Mouse (Mus musculus): ENCODE results near the gene Hap1.

Gene Hap1

DNA sequence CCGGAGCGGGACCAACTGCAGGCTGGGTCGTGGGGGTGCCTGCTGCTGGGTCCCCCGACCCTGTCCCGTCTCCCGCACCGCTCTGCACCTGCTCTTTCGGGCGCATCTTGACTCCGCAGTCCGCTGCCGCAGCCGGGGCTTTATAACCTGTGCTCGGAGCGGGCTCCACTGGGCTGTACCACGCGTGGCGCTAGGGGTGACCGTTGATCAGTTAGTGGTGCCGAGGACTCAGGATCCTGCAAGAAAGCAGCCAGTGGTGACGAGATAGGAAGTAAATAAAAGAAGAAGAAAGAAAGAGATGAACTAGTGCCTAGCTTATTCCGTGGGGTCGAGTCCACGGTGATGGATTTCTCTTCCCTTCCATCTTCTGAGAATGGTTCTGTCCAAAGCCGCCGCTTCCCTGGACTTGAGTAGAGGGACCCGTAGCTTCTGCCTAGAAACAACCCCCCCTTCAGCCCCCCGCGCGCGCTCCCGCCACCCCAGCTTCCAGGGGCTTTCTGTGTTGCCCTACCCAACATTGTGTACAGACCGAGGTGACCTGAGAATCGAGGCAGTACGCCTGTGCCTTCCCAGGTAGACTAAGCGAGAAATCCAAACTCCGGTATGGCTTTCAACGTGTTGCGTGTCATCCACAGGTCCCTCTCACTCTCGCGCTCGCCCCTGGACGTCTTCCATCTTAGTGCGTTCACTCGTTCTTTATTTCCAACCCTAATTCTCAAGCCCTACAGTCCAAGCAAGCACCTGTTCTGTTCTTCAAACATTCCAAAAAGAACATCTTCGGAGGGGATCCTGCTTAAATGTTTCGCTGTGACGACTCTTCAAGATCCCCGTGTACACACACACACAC is at the start of gene Hap1:
Gene Hap1, minus strand, starts transcription at position 157 of the 847 bp plus-strand sequence.
- no peak for DNase-seq (ENCODE audit: low spot score)

DNA sequence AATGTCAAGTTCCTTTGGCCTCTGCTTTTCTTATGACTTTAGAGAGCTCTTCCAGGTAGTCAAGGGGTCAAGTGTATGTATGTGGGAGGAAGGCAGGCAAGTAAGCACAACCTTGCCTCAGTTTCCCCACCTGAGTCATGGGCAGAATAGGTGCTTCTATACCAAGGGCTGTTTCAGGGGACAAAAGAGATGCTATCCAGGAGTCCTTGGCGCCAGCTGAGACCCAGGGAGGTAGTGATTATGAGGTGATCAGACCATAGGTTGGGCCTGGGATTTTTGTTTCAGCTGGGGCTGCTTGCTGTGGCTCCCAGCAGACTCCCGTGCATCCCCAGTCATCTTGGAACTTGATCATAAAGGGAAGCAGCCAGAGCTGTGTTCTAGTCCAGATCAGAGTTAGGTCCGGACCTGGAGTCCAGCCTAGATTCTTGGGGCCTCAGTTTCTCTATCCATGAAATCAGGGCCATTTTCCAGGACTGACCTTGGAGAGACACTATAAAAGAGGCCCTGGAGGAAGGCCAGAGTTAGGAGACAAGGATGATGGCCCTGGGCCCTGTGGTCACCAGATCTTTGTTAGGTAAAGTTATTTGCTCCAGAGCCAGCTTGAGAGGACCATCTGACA is 48.6 kb upstream of the Hap1 start:
- DNase-seq (ENCODE audit: low spot score) = no peak

DNA sequence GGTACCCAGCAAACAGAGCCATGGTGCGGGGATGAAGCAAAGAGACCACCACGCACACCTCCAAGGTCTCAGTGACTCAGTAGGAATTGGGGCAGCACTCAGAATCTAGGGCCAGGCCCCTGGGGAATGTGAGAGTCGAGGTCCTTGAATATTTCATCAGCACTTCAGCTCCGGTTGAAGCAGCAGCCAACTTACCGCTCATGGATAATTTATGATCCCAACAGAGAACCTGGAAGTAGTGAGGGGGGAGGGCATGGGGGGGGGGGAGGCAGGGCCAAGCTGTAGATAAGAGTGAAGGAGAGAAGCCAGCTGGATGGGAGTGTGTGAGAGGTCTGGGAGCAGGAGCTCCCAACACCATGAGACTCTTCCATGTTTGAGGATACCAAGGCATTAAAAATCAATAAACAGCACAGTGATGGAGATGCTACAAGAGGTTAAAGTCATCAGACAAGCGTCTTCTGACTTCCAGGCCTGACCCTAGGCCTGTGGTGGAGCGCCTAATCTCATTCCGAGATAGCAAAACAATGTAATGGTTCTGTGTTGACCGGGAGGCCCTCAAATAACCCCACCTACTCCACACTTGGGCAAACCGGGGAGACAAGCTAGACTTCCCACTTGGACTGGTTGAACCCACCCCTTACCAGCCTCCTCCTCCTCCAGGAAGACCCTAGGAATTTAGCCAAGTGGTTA is 47.7 kb upstream of the Hap1 start:
- DNase-seq (ENCODE audit: low spot score) = no peak

DNA sequence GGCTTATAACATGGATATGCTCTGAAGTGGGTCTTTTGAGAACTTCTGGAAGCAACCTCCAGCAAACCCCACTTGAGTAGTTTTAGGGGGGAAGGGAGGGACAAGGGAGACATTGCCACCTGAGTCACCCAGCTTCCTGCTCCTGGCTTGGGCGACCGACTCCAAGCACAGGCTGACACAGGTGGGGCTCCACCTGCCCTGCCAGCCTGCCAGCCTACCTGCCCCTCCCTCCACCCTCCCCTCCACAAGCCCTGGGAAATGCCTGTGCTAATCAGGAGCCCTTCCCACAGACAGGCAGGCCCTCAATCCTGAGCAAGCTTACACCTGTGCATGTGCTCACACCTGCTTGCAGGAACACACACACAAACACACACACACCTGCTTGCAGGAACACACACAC is 46.8 kb upstream of the Hap1 start:
- no peak for DNase-seq (ENCODE audit: low spot score)

DNA sequence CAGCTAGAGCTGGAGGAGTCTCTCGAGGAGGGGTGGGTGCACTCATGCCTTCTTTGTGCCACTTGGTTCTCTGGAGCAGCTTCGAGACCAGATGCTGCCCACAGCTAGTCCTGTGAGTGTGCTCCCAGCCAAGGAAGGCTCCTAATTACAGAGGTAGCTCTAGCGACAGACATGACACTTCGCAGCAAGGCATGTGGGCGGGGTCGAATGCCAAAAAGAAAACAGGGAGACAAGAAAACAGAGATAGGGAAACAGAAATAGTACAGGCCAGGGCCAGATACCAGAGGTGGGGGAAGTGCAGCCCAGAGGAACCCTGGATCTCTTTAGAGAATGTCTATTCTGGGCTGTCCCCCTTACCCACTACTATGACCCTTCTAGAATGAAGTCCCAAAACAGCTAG is 46.3 kb upstream of the Hap1 start:
- DNase-seq (ENCODE audit: low spot score) = no peak

DNA sequence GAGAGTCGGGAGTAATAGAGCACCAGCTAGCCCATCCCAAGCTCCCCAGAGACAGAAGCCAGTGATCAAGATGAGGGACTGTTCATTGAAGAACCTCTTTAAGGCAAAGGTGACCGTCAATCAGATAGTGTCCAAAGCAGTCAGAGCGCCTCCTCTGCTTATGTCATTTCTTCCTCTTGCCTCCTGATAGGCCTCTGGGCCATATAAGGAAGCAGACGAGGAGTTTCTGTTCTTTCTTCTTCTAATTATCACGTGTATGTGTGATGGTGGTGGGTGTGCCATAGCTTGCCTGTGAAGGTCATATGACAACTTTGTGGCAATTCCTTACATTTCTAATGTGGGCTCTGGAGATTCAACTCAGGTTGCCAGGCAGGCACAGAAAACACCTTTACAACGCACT is 44.9 kb upstream of the Hap1 start:
- no peak for DNase-seq (ENCODE audit: low spot score)

DNA sequence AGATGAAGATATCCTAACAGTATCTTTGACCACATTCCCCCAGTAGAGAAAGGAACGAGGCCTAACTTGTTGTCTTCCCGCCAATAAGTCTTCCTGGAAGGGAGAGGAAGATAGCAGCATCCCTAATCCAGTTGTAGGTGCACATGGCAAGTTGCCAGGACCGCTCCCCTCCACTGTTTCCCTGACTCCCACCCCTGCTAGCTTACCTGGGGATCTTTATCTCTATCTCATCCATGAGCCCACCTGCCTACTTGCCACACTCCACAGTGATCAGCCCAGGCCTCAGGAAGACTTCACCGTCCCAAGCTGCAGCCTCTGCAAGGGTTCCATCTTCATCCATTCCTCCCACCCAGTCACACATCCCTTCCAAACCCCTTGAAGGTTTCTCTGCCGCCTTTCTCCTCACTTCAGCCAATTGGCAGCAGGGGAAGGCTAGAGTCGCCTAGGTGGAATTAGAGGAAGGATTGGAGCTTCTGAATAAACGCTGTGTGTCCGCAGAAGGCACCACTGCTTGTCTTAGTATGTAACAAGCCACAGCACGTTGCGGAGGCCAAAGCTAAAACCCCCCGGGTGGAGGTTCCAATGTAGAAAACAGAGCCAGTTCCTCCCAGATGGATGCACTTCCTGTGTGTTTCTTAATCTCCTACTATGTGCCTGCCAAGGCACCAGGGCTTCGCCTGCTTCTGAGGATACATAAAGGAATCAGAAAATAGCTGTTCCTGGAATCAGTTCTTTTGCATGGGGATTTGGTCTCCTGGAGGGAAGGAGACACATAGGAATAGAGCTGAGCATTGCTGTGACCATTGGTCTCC is 44.0 kb upstream of the Hap1 start:
- DNase-seq (ENCODE audit: low spot score) = no peak

DNA sequence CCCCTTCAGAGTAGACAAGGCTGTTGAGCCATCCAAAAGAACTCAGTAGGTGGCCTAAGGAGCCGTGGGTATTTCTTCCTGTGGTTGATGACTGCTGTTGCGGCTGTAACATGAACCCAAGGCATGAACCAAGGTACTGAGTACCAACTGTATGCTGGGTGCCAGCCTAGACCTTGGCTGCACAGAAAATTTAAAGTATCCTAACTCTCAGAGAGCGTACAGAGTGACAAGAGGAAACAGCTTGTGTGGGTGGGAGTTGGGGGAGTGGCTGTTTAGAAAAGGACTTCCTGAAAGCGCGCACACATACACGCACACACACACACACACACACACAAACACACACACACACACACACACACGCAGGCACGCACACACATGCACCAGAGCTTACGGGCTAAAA is 43.4 kb upstream of the Hap1 start:
- no peak for DNase-seq (ENCODE audit: low spot score)

DNA sequence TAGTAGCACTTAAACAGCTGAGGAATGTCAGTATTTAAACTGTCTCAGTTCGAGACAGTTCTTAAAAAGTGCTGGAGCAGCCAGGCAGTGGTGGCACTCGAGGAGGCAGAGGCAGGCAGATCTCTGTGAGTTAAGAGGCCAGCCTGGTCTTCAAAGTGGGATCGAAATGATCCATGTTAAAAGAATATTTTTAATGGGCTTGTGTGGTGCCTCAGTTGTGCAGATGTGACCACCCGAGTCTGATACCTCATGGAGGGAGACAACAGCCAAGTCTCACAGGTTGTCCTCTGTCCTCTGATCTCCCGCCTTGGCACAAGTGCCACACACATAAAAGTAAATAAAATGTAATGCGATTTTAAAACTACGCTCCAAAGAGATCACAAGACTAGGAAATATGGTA is 42.6 kb upstream of the Hap1 start:
- no peak for DNase-seq (ENCODE audit: low spot score)

DNA sequence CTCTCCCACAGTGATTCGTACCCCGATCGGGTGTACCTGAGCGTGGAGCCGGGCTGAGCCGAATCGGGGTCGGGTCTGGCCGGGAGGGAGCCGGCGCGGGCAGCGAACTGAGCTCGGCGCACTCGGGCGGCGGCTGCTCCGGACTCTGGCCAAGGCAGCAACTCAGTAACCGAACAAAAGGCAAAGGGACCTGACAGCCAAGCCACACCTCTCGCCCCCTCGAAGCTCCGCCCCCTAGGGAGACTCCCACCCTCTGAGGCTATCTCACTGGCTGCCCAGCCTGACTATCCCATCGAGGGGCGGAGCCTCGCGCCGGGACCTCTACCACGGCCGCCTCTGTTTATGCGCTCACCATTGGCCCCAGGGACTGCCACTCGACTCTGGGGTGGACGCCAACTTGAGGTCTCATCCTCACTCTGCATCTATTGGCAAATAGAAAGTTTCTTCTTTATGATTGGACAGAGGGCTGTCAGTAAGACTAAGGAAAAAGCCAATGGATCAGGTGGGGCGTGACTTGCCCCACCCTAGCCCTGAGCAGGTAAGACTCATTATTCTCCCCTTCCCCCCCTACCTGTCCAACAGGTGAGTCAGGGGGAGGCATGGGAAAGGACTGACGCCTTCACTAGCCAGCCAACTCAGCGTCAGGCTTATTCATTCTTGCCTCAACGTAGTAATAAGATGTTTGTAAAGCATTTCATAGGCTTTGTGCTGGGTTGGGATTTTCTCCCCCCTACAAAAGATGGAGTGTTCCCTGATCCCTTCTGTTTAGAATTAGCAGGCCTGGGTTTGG is 41.9 kb upstream of the Hap1 start, which contains the start of gene Jup:
Gene Jup, minus strand, starts transcription at position 164 of the 790 bp plus-strand sequence.
- DNase-seq (ENCODE audit: low spot score) = peak; percentile 99

DNA sequence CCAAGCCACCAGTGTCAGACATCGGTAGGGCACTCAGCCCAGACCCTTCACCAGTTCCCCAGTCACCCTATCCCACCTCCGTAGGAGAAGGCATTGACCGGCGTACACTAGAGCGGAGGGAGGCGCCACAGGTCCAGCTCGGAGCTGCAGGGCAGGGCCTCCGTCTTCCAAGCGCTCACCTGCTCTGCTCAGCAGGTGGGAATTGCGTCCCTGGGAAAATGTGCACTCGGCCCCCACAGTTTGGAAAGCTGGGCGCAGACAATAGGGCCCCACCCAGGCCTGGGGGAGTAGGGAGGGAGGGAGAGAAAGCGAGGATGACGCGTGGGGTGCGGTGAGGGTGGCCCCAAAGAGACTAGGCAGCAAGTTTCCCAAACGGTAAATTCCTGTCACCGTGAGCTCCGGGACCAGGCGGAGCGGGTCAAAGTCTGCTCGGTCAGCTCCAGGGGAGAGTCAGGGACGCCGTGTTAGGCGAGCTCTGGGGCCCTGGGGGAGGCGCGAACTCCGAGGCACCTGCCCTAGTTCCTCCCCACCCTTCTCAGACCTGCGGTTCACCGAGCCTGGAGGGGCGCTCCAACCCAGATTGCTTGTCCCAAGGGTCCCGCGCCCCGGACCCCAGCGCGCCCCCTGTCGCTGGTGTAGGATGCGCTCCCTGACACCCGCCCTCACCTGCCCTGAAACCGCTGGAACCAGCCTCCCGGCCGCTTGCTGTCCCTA is 41.1 kb upstream of the Hap1 start:
- DNase-seq (ENCODE audit: low spot score) = no peak

DNA sequence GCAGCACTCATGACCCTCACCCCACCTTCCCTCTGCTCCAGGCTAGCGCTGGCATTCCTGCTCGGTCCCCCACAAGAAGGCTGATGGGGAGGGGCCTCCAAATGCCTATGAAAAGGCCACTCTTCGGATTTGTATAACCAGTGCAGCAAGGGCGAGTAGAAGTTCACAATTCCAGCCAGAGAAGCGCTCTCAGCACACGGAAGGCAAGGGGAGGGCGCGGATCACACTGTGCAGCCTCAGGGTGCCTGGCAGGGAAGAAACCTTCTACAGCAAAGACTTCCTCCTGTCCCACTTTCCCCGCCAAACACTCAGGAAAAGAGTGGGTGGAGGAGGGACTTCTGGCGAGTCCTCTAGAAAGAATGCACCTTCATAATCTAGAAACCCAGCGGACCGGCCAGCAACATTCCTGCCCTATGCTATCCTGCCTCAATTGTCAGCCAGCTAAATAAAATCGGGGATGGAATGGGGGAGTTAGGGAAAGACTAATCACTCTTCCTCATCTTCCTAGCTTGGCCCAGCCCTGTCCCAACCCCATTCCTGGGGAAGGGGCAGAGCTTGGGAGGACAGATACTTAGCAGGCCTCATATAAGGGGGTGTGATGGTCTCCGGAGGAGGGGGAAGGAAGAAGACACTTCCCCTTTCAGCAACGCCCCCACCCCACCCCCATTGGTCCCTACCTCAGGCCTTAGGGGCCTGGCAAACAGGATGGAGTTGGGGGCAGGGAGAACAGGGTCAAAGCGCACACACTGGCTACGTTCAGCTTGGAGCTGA is 40.1 kb upstream of the Hap1 start:
- DNase-seq (ENCODE audit: low spot score) = no peak

DNA sequence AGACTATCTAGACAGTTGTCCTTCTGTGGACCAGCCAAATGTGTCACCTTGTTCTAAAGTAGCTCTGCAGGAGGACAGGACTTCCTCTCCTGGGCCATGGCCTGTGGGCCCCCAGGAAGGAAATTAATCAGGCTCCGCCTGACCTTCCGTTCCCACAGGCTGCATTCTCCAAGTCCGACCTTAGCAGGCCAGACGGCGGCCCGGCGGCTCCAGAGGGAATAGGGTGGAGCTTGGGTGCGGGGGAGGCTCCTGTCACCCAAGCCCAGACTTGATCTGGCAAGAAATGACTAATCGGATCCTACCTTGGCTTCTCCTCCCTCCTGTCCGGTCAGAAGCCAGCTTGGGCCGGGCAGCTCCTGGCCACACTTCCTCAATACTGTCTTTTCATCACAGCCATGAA is 39.3 kb upstream of the Hap1 start:
- DNase-seq (ENCODE audit: low spot score) = no peak

DNA sequence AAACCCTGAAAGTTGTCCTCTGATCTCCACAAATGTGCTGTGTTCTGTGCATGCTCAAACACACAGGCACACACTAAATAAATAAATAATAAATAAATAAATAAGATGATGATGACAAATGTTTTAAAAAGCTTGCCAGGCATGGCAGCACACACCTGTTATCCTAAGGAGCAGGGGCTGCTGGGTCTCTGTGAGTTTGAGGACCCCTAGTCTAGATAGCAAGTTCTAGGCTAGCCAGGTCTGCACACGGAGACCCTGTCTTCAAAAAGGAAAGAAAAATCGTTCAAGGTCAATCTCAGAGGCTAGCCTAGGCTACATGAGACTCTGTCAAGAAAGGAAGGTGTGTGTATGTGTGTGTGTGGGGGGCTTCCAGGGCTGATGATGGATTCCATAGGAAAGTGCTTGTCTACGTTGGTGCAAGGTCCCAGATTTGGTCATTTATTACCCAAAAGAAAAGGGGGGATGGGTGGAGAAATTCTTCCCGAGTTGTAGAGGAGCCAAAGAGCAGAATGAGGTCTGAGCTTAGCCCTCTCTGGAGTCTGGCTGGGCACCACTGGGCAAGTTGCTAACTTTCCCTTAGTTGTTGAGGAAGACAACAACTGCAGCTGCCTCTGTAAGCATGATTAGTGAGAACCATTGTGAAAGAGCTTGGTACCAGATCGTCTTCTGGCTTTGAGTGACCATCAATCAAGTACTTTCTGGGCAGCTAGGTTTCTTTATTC is 38.6 kb upstream of the Hap1 start:
- peak; percentile 71 for DNase-seq (ENCODE audit: low spot score)

DNA sequence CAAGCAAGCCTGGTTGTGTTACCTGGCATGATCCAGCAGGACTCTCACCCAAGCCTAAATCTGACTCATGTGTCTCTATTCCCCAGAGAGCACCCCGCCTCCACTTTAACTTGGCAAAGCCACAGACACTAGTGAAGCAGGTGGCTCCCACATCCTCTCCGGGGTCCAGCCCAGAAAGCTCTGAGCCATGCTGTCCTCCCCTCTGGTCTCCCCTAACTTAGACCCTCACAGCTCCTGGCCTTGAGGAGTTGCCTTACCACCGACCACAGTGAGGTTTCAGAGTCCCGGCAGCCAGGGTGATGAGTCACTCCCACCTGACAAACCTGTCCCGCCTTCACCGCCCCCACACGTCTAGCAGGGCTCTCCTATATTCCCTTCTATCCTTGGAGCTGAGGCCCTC is 37.8 kb upstream of the Hap1 start:
- DNase-seq (ENCODE audit: low spot score) = no peak

DNA sequence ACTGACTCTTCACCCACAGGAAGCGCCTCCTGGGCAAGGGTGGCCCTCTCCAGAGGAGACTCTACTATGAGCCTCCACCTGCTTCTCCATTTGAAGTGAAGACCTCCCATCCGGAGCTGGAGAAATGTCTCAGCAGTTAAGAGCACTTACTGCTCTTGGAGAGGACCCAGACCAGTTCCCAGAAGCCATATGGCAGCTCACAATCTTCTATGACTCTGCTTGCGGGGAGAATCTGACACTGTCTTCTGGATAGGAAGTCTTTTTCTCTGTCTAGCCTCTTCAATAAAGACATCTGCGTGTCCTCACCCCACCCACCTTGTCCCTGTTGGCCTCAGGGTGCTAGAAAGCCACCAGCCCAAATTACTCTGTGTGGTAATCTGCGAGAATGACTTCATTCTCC is 37.0 kb upstream of the Hap1 start:
- DNase-seq (ENCODE audit: low spot score) = no peak

DNA sequence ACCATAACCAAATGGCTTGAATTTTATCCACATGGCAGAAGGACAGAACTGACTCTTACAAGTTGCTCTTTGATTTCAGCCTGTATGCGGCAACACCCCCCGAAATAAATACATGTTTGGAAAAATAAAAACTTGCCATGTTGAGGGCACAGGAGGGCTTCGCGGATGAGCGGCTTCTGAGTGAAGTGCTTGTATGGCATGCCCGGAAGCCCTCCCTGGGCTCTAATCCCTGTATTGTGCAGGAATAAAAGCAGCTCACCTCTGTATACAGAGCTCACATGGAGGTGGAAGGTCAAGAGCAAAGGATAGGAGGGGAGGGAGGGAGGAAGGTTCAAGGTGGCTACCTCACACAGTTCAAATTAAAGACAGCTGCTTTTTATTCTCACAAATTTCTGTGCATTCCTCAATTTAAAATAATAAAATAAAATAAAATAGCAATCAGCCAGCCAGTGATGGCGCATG is 36.0 kb upstream of the Hap1 start:
- no peak for DNase-seq (ENCODE audit: low spot score)

DNA sequence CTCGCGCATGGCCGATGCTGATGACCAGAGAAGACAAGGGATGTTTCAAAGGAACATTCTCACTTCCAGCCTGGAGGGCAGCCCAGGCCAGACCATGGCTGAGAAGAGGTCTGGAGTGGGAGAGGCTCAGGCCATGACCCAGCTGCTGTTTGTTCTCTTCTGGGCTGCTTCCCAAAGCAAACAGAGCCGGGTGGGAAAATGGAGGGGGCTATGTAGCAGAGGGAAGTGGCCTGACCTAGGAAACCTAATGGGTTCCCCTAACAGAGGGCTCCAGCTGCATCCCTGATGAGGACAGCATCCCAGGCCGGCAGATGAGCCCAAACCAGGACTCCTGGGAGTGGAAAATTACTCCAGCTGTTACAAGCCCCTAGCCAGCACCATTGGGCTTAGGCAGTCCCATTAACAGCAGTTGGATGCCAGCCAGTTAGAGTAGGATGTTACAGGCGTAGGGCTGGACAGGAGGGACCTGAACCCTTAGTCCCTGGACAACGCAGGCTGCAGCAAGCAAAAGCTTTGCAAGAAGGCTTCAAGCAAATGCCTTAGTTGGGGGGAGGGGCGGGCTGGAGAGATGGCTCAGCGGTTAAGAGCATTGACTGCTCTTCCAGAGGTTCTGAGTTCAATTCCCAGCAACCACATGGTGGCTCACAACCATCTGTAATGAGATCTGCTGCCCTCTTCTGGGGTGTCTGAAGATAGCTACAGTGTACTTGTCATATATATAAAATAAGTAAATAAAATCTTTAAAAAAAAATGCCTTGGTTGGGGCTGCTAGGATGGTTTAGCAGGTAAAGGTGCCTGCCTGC is 35.4 kb upstream of the Hap1 start:
- peak; percentile 58 for DNase-seq (ENCODE audit: low spot score)
